Comparison of ENCODE assay signal across 8 mouse cellular contexts in genomic region chrX:74115511-74115910, GRCm38 (mm10). TPM values are rescaled to one million over a fixed set of nuclear protein-coding genes. Genes with fewer than 3 reads are reported as not detected.
A peak's percentile ranks its signal among the peaks of the same experiment; 100 is the strongest.
DNase-seq lines count a peak whose midpoint lies in the region; ATAC-seq lines count a peak whose summit lies in the region.

No protein-coding gene starts in this region.

- 0 out of 2 replicates have a peak overlapping the region, but pooled peaks have one; percentile 34 for H3K9ac ChIP-seq in heart, embryonic 14.5 days (ENCODE audit: low read length)
- 0 out of 2 replicates have a peak overlapping the region, but pooled peaks have one; percentile 35 for H3K9ac ChIP-seq in liver, embryonic 13.5 days
- H3K9ac ChIP-seq in neural tube, embryonic 11.5 days (ENCODE audit: low read length), result no peak overlapping the region; the same call in 1 of the 2 replicates
- peak overlapping the region; percentile 63 for H3K9ac ChIP-seq in stomach, embryonic 16.5 days (ENCODE audit: low read length)

- peak overlapping the region; percentile 54 for H3K4me2 ChIP-seq in heart, embryonic 14.5 days (ENCODE audit: low read length)
- peak overlapping the region; percentile 53 for H3K4me2 ChIP-seq in liver, embryonic 13.5 days
- peak overlapping the region; percentile 31; the same call in 1 of the 2 replicates for H3K4me2 ChIP-seq in neural tube, embryonic 11.5 days (ENCODE audit: low read depth)
- H3K4me2 ChIP-seq in stomach, embryonic 16.5 days (ENCODE audit: low read depth, low read length), result peak overlapping the region; percentile 47

- H3K4me1 ChIP-seq in brown adipose tissue, adult 24 weeks (ENCODE audit: control insufficient read depth, insufficient read depth, insufficient read length, low read length), result no peaks in the 10 kb centered on the region
- no peaks in the 10 kb centered on the region for H3K4me1 ChIP-seq in heart, embryonic 14.5 days (ENCODE audit: control insufficient read depth in 2 of 2, insufficient read depth in 2 of 2, low read length in 2 of 2)
- no peaks in the 10 kb centered on the region for H3K4me1 ChIP-seq in liver, embryonic 13.5 days (replicated peaks)
- no peaks in the 10 kb centered on the region for H3K4me1 ChIP-seq in neural tube, embryonic 11.5 days (ENCODE audit: control insufficient read depth, insufficient read depth, low read length)
- no peaks in the 10 kb centered on the region for H3K4me1 ChIP-seq in stomach, embryonic 16.5 days (ENCODE audit: control insufficient read depth, insufficient read depth, low read length)

- H3K27ac ChIP-seq in brown adipose tissue, adult 24 weeks (replicated peaks; ENCODE audit: low read depth, low read length), result 0 out of 2 replicates have a peak overlapping the region, but pooled peaks have one; percentile 16
- H3K27ac ChIP-seq in heart, embryonic 14.5 days (replicated peaks in 1 of 2; ENCODE audit: control insufficient read depth in 1 of 2, insufficient read depth in 1 of 2, low read depth in 2 of 2, low read length in 2 of 2), result 0 out of 4 replicates have a peak overlapping the region, but pooled peaks of 1 of the 2 experiments have one; percentile 8
- H3K27ac ChIP-seq in liver, embryonic 13.5 days, result no peak overlapping the region
- H3K27ac ChIP-seq in neural tube, embryonic 11.5 days (ENCODE audit: low read depth, low read length), result no peak overlapping the region
- no peak overlapping the region; the same call in 1 of the 2 replicates for H3K27ac ChIP-seq in stomach, embryonic 16.5 days (ENCODE audit: low read length)

- 30% methylated on average over 10 of the region's 10 CpGs for WGBS in heart, embryonic 14.5 days
- WGBS in liver, embryonic 13.5 days (ENCODE audit: insufficient replicate concordance), result 11% methylated on average over 10 of the region's 10 CpGs
- 25% methylated on average over 10 of the region's 10 CpGs for WGBS in neural tube, embryonic 11.5 days
- WGBS in stomach, embryonic 16.5 days, result 20% methylated on average over 10 of the region's 10 CpGs

- H3K27me3 ChIP-seq in heart, embryonic 14.5 days (ENCODE audit: control insufficient read depth, insufficient read depth, low read length), result no peaks in the 10 kb centered on the region
- 0 out of 2 replicates have a peak, but pooled peaks cover 3% of the 10 kb centered on the region for H3K27me3 ChIP-seq in liver, embryonic 13.5 days
- no peaks in the 10 kb centered on the region for H3K27me3 ChIP-seq in neural tube, embryonic 11.5 days (ENCODE audit: control insufficient read depth, insufficient read depth, low read length)
- no peaks in the 10 kb centered on the region; the same call in 1 of the 2 replicates for H3K27me3 ChIP-seq in stomach, embryonic 16.5 days (ENCODE audit: control insufficient read depth, insufficient read depth, low read length)

- H3K9me3 ChIP-seq in heart, embryonic 14.5 days (ENCODE audit: control insufficient read depth, low read length), result no peaks in the 10 kb centered on the region
- H3K9me3 ChIP-seq in liver, embryonic 13.5 days (replicated peaks), result no peaks in the 10 kb centered on the region
- no peaks in the 10 kb centered on the region for H3K9me3 ChIP-seq in neural tube, embryonic 11.5 days (ENCODE audit: control insufficient read depth, low read length)
- H3K9me3 ChIP-seq in stomach, embryonic 16.5 days (replicated peaks; ENCODE audit: control insufficient read depth, low read length), result no peaks in the 10 kb centered on the region

- H3K36me3 ChIP-seq in heart, embryonic 14.5 days (ENCODE audit: control insufficient read depth, insufficient read depth, low read length), result no peaks in the 10 kb centered on the region
- no peaks in the 10 kb centered on the region for H3K36me3 ChIP-seq in liver, embryonic 13.5 days
- no peaks in the 10 kb centered on the region for H3K36me3 ChIP-seq in neural tube, embryonic 11.5 days (ENCODE audit: control insufficient read depth, insufficient read depth, low read length)
- no peaks in the 10 kb centered on the region for H3K36me3 ChIP-seq in stomach, embryonic 16.5 days (ENCODE audit: control insufficient read depth, insufficient read depth, low read length)

- peak; percentile 37 for DNase-seq in fibroblast of lung, adult 2 months (ENCODE audit: low read depth)
- DNase-seq in kidney, postnatal 14 days, result peak; percentile 70
- peak; percentile 13 for DNase-seq in liver, embryonic 13.5 days
- DNase-seq in neural tube, embryonic 11.5 days (ENCODE audit: low spot score), result peak; percentile 46

- peak overlapping the region; percentile 45 for H3K4me3 ChIP-seq in brown adipose tissue, adult 24 weeks (ENCODE audit: insufficient read depth, low read depth, low read length)
- H3K4me3 ChIP-seq in heart, embryonic 14.5 days (ENCODE audit: control insufficient read depth in 1 of 2, insufficient read depth in 1 of 2, low read depth in 1 of 2, low read length in 2 of 2), result peak overlapping the region; percentile 30 to 45
- H3K4me3 ChIP-seq in liver, embryonic 13.5 days (replicated peaks), result peak overlapping the region; percentile 44
- H3K4me3 ChIP-seq in neural tube, embryonic 11.5 days (ENCODE audit: low read depth, low read length), result no peak overlapping the region
- peak overlapping the region; percentile 41 for H3K4me3 ChIP-seq in stomach, embryonic 16.5 days (replicated peaks; ENCODE audit: low read length)

- ATAC-seq in CD4-positive, CD25-positive, alpha-beta regulatory T cell, adult 4 months, result peak; percentile 97
- ATAC-seq in heart, embryonic 14.5 days (ENCODE audit: insufficient number of reproducible peaks, insufficient read depth, low FRiP score, low read depth), result no peak
- peak; percentile 65; the same call in 1 of the 2 replicates for ATAC-seq in liver, embryonic 13.5 days (ENCODE audit: low read depth)
- no peak for ATAC-seq in neural tube, embryonic 11.5 days (ENCODE audit: insufficient read depth, low FRiP score, low TSS enrichment)
- peak; percentile 72; the same call in 1 of the 2 replicates for ATAC-seq in stomach, embryonic 16.5 days (ENCODE audit: insufficient read depth, low FRiP score)

RNA-seq across cellular contexts. Expression of gene Opn1mw, which starts 11.8 kb away (rescaled TPM):
- not detected for polyA plus RNA-seq in CD4-positive, CD25-positive, alpha-beta regulatory T cell, adult 4 months (2017; shearing (Covaris generic))
- polyA plus RNA-seq in brown adipose tissue, adult 24 weeks (2012; ENCODE audit: insufficient read depth, insufficient read length, missing spikeins), result not detected in 2 replicates
- polyA plus RNA-seq in heart, embryonic 14.5 days (2014; fragmentation: Nextera tagmentation; extraction: Ambion mirVana), result not detected in 2 replicates
- polyA plus RNA-seq in liver, embryonic 13.5 days (2015; fragmentation: Nextera tagmentation; extraction: Ambion mirVana), result not detected in 2 replicates
- polyA plus RNA-seq in neural tube, embryonic 11.5 days (2014; fragmentation: Nextera tagmentation; extraction: Ambion mirVana), result not detected in 2 replicates
- not detected in 2 replicates for polyA plus RNA-seq in stomach, embryonic 16.5 days (2015; fragmentation: Nextera tagmentation; extraction: Ambion mirVana)

RNA-seq across cellular contexts. Expression of gene Mecp2, which starts 19.7 kb away (rescaled TPM):
- polyA plus RNA-seq in CD4-positive, CD25-positive, alpha-beta regulatory T cell, adult 4 months (2017; shearing (Covaris generic)), result 10 to 100 TPM; 19.9 to 20.2 TPM
- 9.8 and 10.8 TPM in 2 replicates for polyA plus RNA-seq in brown adipose tissue, adult 24 weeks (2012; ENCODE audit: insufficient read depth, insufficient read length, missing spikeins)
- polyA plus RNA-seq in heart, embryonic 14.5 days (2014; fragmentation: Nextera tagmentation; extraction: Ambion mirVana), result 10.9 and 11.7 TPM in 2 replicates
- polyA plus RNA-seq in liver, embryonic 13.5 days (2015; fragmentation: Nextera tagmentation; extraction: Ambion mirVana), result 6.2 and 6.8 TPM in 2 replicates
- polyA plus RNA-seq in neural tube, embryonic 11.5 days (2014; fragmentation: Nextera tagmentation; extraction: Ambion mirVana), result 15.6 and 16.2 TPM in 2 replicates
- 10.5 and 10.6 TPM in 2 replicates for polyA plus RNA-seq in stomach, embryonic 16.5 days (2015; fragmentation: Nextera tagmentation; extraction: Ambion mirVana)

RNA-seq across cellular contexts. Expression of gene Tex28, which starts 52.1 kb away (rescaled TPM):
- polyA plus RNA-seq in CD4-positive, CD25-positive, alpha-beta regulatory T cell, adult 4 months (2017; shearing (Covaris generic)), result not detected
- not detected in 2 replicates for polyA plus RNA-seq in brown adipose tissue, adult 24 weeks (2012; ENCODE audit: insufficient read depth, insufficient read length, missing spikeins)
- polyA plus RNA-seq in heart, embryonic 14.5 days (2014; fragmentation: Nextera tagmentation; extraction: Ambion mirVana), result not detected in 2 replicates
- polyA plus RNA-seq in liver, embryonic 13.5 days (2015; fragmentation: Nextera tagmentation; extraction: Ambion mirVana), result not detected in 2 replicates
- polyA plus RNA-seq in neural tube, embryonic 11.5 days (2014; fragmentation: Nextera tagmentation; extraction: Ambion mirVana), result not detected in 2 replicates
- polyA plus RNA-seq in stomach, embryonic 16.5 days (2015; fragmentation: Nextera tagmentation; extraction: Ambion mirVana), result not detected in 2 replicates

Comparison
In these comparisons a context has a peak if more than half of its experiments do, and no peak if none do; other contexts are left out.
1. ATAC-seq: peak in CD4-positive, CD25-positive, alpha-beta regulatory T cell, adult 4 months (single experiment), liver, embryonic 13.5 days (single experiment) and stomach, embryonic 16.5 days (single experiment); none in heart, embryonic 14.5 days (single experiment) and neural tube, embryonic 11.5 days (single experiment).
2. DNase-seq: peak in every context shown above with its lines; median percentile 70 in kidney, postnatal 14 days; 46 in neural tube, embryonic 11.5 days; 37 in fibroblast of lung, adult 2 months; 13 in liver, embryonic 13.5 days.
3. Peak in every context shown above with its lines, with median percentiles within 50 percentile points of each other: H3K4me2 ChIP-seq.